Mouse (Mus musculus) heart, postnatal 25 days (tissue): ENCODE data around the gene Dlg3. TPM values are rescaled to one million over a fixed set of nuclear protein-coding genes. Genes with fewer than 3 reads are reported as not detected.

Source experiments
- DNase-seq: peaks from one replicate; pipeline ENCODE4 v3.0.0; 2022; ENCODE audit warnings: low spot score
- intact Hi-C: fragments of 180-260 bp; cut with DNase I; formaldehyde crosslinking; loops from one replicate; pipeline ENCODE4 v1.15.1; 2025
- total RNA-seq, 2 experiments: library from RNA; stranded (reverse); gene quantifications; 2 replicates each; pipeline ENCODE4 v1.2.3; 2021

Gene Dlg3
- 1 to 10 TPM; 3.2 to 3.4 TPM for total RNA-seq

- intact Hi-C loops = no loop called here
- DNase-seq = no peak
These were observed at the start of gene Dlg3 for GRCm38 (mm10) chrX:100767181-100767884. TSS of gene Dlg3 (plus strand) at chrX:100767722.

GRCm38 (mm10) chrX:100728947-100729346 is 38.6 kb upstream of the Dlg3 start:
- intact Hi-C loops = no loop called here
- DNase-seq = no peak

DNA sequence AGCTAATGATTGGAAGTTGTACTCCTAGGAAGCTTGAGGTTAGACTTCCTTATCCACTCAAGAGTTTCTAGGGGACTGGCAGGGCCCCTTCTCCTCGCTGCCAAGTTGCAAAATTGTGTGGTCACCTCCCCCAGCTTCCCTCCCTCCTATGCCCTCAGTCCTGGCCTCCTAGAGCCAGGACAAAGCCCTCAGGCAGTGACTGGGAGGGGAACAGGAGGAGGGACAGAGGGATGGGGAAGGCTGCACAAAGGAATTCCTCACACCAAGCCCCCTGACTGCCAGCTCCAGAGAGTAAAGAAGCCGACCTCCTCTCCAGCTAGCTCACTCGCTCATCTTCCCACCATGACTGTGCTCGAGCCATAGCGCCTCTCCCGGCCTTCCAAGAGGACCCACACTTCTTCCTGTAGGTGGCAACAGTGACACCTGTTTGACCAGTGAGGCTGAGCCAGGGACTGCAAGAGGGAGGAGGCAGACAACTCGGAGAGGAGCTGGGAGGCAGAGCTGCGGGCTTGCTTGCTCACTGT is 37.8 kb upstream of the Dlg3 start, which contains the start of gene Gdpd2:
Gdpd2 (plus strand) TSS at position 209 of the 524 bp plus-strand sequence.
- intact Hi-C loops = loop anchor here (10.0 kb wide), 1 partner anchor 225 kb away; no protein-coding TSS in a partner anchor
- no peak for DNase-seq

GRCm38 (mm10) chrX:100730266-100730665 is 37.3 kb upstream of the Dlg3 start:
- DNase-seq = no peak
- intact Hi-C loops = loop anchor here (10.0 kb wide), 1 partner anchor 225 kb away; no protein-coding TSS in a partner anchor

DNA sequence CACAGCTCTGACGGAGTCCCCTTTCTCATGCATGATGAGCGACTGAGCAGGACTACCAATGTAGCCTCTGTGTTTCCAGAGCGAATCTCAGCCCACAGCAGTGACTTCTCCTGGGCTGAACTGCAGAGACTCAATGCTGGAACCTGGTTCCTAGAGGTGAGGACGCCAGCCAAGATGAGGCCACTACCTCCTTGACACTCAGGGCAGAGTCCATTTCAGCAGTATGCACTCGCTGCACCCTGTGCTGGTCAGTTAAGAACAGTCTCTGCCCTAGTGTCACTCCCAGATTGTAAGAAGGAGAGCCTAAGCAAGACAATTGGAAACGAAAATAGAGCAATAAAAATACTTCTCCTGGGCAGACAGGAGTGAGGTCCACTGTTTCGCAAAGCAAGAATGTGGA is 33.2 kb upstream of the Dlg3 start:
- intact Hi-C loops = loop anchor here (10.0 kb wide), 1 partner anchor 230 kb away; no protein-coding TSS in a partner anchor
- DNase-seq = no peak

- intact Hi-C loops = loop anchor here (1.0 to 10.0 kb wide), 2 partner anchors 118 to 234 kb away; no protein-coding TSS in a partner anchor
These were observed 28.6 kb upstream of the Dlg3 start for GRCm38 (mm10) chrX:100738918-100739317.

GRCm38 (mm10) chrX:100739443-100739842 is 28.1 kb upstream of the Dlg3 start:
- intact Hi-C loops = loop anchor here (10.0 kb wide), 1 partner anchor 235 kb away; no protein-coding TSS in a partner anchor
- no peak for DNase-seq

More at GRCm38 (mm10) chrX:100738918-100739317, 28.6 kb upstream of the Dlg3 start:
- peak; percentile 36 for DNase-seq

DNA sequence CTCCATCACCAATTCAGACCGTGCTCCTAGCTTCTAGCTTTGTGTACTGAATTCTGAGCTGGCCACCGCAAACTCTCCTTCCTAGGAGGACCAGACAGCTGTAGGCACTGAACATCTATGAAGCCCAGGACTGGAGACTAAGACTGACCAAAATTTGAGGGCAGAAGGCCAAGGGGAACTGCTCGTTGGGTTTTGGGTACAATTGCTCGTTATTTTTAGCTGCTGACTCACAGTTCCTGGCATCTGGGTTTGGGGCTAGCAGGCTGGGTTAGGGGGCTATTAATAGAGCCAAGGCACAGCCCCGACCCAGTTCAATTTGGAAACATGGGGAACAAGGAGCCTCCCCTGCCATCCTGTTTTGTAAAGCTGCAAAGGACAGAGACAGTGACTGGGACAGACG is 26.7 kb upstream of the Dlg3 start:
- intact Hi-C loops = no loop called here
- peak; percentile 6 for DNase-seq

GRCm38 (mm10) chrX:100741940-100742339 is 25.6 kb upstream of the Dlg3 start:
- no peak for DNase-seq
- intact Hi-C loops = no loop called here

DNA sequence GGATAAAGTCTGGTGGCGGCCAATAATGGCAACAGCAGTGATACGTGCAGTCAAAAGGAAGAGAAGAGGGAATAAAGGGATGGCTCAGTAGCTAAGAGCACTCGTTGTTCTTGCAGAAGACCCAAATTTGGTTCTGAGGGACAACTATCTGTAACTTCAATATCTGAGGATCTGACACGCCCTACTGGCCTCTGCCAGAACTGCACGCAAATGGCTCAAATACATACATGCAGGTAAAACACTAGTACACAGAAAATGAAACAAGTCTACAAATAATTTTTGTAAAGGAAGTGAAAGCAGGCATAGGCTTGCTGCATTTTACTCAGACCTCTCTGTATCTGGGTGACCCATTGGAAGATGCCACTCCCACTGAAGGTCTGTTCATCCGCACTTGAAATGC is 1.7 kb upstream of the Dlg3 start:
- no peak for DNase-seq
- intact Hi-C loops = no loop called here

DNA sequence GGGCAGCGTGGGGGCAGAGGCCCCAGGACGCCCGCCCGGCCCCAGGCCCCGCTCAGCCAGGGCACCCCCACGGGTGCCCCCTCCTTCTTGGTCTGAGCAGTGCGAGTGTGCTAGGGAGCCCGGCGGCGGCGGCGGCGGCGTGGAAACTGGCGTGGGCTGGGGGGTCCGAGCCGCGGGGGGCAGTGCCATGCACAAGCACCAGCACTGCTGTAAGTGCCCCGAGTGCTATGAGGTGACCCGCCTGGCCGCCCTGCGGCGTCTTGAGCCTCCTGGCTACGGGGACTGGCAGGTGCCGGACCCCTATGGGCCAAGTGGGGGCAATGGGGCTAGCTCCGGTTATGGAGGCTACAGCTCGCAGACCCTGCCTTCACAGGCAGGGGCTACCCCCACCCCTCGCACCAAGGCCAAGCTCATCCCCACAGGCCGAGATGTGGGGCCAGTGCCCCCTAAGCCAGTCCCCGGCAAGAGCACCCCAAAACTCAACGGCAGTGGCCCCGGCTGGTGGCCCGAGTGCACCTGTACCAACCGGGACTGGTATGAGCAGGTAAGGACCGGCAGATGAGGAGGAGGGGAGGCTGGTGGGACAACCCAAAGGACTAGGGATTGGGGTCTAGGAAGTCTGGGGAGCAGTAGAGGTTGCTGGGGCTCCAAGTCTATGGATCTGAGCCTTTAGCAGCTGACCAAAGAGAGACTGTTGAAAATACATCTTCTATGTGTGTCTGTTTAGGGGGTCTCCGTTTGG is 534 bp downstream of the Dlg3 start:
- intact Hi-C loops = no loop called here
- DNase-seq = no peak

- DNase-seq = no peak
- intact Hi-C loops = no loop called here
These were observed 1.8 kb downstream of the Dlg3 start for GRCm38 (mm10) chrX:100769281-100769680.

GRCm38 (mm10) chrX:100774341-100774811 is 6.9 kb downstream of the Dlg3 start:
- no peak for DNase-seq
- intact Hi-C loops = loop anchor here (10.0 kb wide), 1 partner anchor 170 kb away; no protein-coding TSS in a partner anchor

DNA sequence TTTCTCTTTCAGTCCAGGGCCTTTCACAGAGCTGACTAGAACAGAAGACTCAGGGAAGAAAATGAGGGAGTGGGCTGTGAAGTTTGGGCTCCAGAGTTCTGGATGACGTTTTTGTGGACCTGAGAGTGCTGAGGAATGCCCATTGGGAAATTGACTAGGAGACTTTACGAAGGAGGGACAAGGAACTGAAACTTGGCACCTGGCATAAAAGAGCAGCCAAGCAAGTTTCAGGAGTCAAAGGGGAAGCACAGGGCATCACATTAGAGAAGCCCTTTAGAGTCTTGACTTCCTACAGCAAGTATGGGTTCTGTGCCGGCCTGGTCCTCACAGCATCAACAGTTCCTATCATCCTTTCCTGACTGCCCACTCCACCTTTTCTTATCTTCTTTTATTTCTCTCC is 7.9 kb downstream of the Dlg3 start:
- DNase-seq = no peak
- intact Hi-C loops = loop anchor here (10.0 kb wide), 1 partner anchor 169 kb away; no protein-coding TSS in a partner anchor

DNA sequence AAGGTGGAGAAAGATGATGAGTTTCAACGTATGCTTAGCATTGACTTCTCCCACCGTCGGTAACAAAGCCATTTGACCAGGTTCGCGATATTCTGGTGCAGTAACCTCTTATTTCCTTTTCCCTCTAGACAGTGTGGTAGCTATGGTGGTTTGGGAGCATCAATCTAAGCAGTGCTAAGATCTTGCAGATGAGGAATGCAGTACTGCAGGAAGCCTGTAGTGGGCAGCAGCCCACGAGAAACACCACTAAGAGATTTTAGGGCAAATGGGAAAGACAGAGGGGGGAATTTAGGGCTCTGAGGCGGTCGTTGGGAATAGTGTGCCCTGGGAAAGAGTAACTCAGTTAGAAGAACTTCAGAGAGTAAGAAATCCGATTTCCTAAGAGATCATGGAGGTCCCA is 9.0 kb downstream of the Dlg3 start:
- intact Hi-C loops = loop anchor here (10.0 kb wide), 1 partner anchor 168 kb away; no protein-coding TSS in a partner anchor
- no peak for DNase-seq

DNA sequence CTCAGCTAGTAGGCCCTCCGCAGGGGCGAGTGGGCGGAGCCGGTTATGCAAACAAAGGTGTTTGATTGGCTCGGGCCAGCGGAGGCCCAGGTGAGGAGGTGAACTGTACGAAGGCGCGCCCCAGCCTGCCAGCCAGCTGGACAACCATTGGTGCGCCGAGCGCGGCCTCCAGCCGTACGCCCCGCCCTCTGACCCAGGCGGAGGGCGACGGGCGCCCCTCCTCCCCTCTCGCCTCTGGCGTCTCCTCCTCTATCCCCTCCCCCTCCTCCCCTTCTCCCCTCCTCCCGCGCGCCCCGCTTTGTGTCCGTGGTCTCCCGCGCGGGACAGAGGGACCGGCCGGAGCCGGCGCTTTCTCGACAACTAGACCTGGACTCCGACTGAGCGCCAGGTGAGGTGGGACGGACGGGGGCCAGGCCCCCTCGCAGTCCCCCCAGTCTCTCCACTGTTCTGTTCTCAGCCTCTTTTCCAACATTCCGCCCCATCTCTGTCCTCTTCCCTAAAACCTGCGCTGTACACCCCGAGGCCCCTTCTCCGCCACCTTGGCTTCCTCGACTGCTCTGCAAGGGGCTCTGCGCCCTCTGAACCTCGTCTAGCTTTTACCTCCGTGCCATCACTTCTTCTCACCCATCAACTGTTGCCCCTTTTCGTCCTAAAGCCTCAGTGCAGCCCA is 9.6 kb downstream of the Dlg3 start:
- intact Hi-C loops = loop anchor here (10.0 kb wide), 1 partner anchor 168 kb away; no protein-coding TSS in a partner anchor
- peak; percentile 36 for DNase-seq

GRCm38 (mm10) chrX:100777655-100778234 is 10.2 kb downstream of the Dlg3 start:
- intact Hi-C loops = loop anchor here (10.0 kb wide), 1 partner anchor 167 kb away; no protein-coding TSS in a partner anchor
- no peak for DNase-seq

- intact Hi-C loops = loop anchor here (10.0 kb wide), 1 partner anchor 166 kb away; no protein-coding TSS in a partner anchor
- DNase-seq = no peak
These were observed 10.9 kb downstream of the Dlg3 start for GRCm38 (mm10) chrX:100778397-100778796.

GRCm38 (mm10) chrX:100789322-100789721 is 21.8 kb downstream of the Dlg3 start:
- DNase-seq = no peak
- intact Hi-C loops = no loop called here
